Mouse (Mus musculus) midbrain, embryonic 12.5 days (tissue): Measurements from ENCODE around the gene Tfb1m. TPM values are rescaled to one million over a fixed set of nuclear protein-coding genes. Genes with fewer than 3 reads are reported as not detected.

ENCODE experiments used
- ATAC-seq: fragments of 200-750 bp; cut with Nextera tagmentation; 2 replicates; pipeline ENCODE4 v1.8.0; 2017; ENCODE audit warnings: low read depth, moderate TSS enrichment, moderate library complexity; ENCODE audit not compliant: low FRiP score
- H3K27ac ChIP-seq: fragments of 300-500 bp; sonication (generic); replicated peaks from 2 replicates; pipeline ENCODE4 v1.5.1; 2016; ENCODE audit warnings: mild to moderate bottlenecking
- H3K27me3 ChIP-seq: fragments of 300-500 bp; sonication (generic); 2 replicates; pipeline ENCODE4 v1.6.1; 2016; ENCODE audit warnings: mild to moderate bottlenecking
- H3K36me3 ChIP-seq: fragments of 300-500 bp; sonication (generic); 2 replicates; pipeline ENCODE4 v1.6.1; 2016
- H3K4me1 ChIP-seq: fragments of 300-500 bp; sonication (generic); 2 replicates; pipeline ENCODE4 v1.6.1; 2016
- H3K4me2 ChIP-seq: fragments of 300-500 bp; sonication (generic); replicated peaks from 2 replicates; pipeline ENCODE4 v1.6.1; 2016; ENCODE audit warnings: mild to moderate bottlenecking, moderate library complexity
- H3K4me3 ChIP-seq: fragments of 300-500 bp; sonication (generic); 2 replicates; pipeline ENCODE4 v1.5.1; 2016; ENCODE audit warnings: mild to moderate bottlenecking
- H3K9ac ChIP-seq: fragments of 300-500 bp; sonication (generic); replicated peaks from 2 replicates; pipeline ENCODE4 v1.6.1; 2016; ENCODE audit warnings: mild to moderate bottlenecking, moderate library complexity
- H3K9me3 ChIP-seq: fragments of 300-500 bp; sonication (generic); 2 replicates; pipeline ENCODE4 v1.6.1; 2016; ENCODE audit warnings: mild to moderate bottlenecking
- WGBS: fragments of 180-500 bp; shearing (Covaris S2); methylation state at CpG from one replicate; pipeline ENCODE4 v1.1.7; 2016; 5-methylcytosine and 5-hydroxymethylcytosine counted together
- polyA plus RNA-seq: library from polyadenylated mRNA; unstranded; fragments of >200 nt; fragmentation: Nextera tagmentation; extraction: Ambion mirVana; gene quantifications from 2 replicates; pipeline ENCODE4 v1.2.1, GENCODE M21; 2016

Gene Tfb1m
- polyA plus RNA-seq, 1 experiment from 2014 or later: 16.3 TPM

- Histone ChIP-seq H3K4me3 (no peak overlapping the region), H3K4me1 (no peaks in the 10 kb centered on the region), H3K4me2 (no peak overlapping the region), H3K27ac (no peak overlapping the region), H3K9me3 (no peaks in the 10 kb centered on the region), H3K9ac (no peak overlapping the region), H3K27me3 (no peaks in the 10 kb centered on the region), H3K36me3 (no peaks in the 10 kb centered on the region)
- 61% methylated on average over 1 of the region's 1 CpGs for WGBS
- no peak for ATAC-seq
These were observed 51.9 kb downstream of the Tfb1m start for GRCm38 (mm10) chr17:3505711-3506110.

DNA sequence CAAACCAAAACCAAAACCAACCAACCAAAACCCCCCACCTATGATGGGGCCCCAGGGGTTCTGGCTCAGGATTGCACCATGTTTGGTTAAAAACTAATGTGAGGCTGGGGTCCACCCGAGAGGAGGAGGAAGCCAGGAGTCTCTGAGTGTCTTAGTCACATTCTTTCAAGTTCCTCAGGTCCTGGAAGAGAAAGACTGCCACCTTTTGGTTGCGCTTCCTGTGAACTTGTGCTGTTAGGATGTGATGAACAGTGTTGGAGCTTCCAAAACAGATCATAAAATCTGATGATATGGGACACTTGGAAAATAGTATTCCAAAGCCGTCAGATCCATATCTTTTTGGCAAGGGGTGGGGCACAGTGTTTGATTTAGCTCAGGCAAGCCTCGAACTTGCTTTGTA, 56.6 kb downstream of the Tfb1m start:
- ATAC-seq: no peak
- H3K27me3 ChIP-seq: no peaks in the 10 kb centered on the region
- H3K4me2 ChIP-seq: no peak overlapping the region
- H3K4me3 ChIP-seq: no peak overlapping the region
- no peaks in the 10 kb centered on the region for H3K9me3 ChIP-seq
- no peak overlapping the region for H3K27ac ChIP-seq
- no peak overlapping the region for H3K9ac ChIP-seq
- H3K36me3 ChIP-seq: no peaks in the 10 kb centered on the region
- 82% methylated on average over 4 of the region's 4 CpGs for WGBS
- no peaks in the 10 kb centered on the region for H3K4me1 ChIP-seq

GRCm38 (mm10) chr17:3500076-3500475, 57.5 kb downstream of the Tfb1m start:
- Histone ChIP-seq H3K9me3 (no peaks in the 10 kb centered on the region), H3K4me3 (no peak overlapping the region), H3K27ac (no peak overlapping the region), H3K27me3 (no peaks in the 10 kb centered on the region), H3K4me1 (no peaks in the 10 kb centered on the region), H3K36me3 (no peaks in the 10 kb centered on the region), H3K4me2 (no peak overlapping the region), H3K9ac (no peak overlapping the region)
- ATAC-seq: no peak
- 94% methylated on average over 6 of the region's 6 CpGs for WGBS

DNA sequence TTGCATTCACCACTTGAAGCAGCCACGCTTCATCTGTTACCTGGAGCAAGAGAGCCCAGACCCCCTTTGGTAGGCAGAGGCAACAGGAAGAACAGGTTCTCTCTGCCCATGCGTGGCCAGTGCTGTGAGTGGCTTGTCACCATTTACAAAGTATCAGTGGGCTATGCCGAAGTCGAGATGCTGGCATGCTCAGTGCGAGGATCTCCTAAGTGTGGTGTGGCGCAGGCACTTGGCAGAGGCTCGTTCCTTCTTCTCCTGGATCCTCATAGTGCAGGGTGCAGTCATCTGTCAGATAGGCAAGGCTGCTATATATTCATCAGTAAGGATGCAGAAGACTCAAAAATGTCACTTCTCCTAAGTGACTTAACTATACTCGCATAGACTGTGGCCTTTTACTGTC, 58.1 kb downstream of the Tfb1m start:
- 96% methylated on average over 8 of the region's 8 CpGs for WGBS
- Histone ChIP-seq H3K4me1 (no peaks in the 10 kb centered on the region), H3K27ac (no peak overlapping the region), H3K27me3 (no peaks in the 10 kb centered on the region), H3K4me2 (no peak overlapping the region), H3K4me3 (no peak overlapping the region), H3K36me3 (no peaks in the 10 kb centered on the region), H3K9ac (no peak overlapping the region), H3K9me3 (no peaks in the 10 kb centered on the region)
- no peak for ATAC-seq

GRCm38 (mm10) chr17:3498580-3498979, 59.0 kb downstream of the Tfb1m start:
- Histone ChIP-seq H3K9me3 (no peaks in the 10 kb centered on the region), H3K27me3 (no peaks in the 10 kb centered on the region), H3K4me2 (no peak overlapping the region), H3K27ac (no peak overlapping the region), H3K4me1 (no peaks in the 10 kb centered on the region), H3K4me3 (no peak overlapping the region), H3K9ac (no peak overlapping the region), H3K36me3 (no peaks in the 10 kb centered on the region)
- no peak for ATAC-seq
- 94% methylated on average over 3 of the region's 3 CpGs for WGBS

DNA sequence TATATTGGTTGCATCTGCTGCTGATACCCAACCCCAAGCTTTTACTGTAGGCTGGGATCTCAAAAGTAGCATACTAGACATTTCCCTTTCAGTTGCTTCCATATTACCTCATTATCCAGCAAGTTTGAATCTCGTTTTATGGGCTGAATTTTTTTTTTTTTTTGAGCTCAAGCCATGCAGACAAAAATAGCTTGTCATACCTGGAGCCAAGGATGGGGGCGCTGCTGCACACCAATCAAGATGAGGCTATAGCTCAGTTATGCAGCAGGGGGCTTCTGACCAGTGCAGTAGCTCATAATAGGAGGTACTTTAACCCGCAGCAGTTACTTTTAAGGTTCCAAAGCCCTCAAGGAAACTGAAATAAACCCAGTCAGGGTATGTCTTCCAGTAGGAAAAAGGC, 59.5 kb downstream of the Tfb1m start:
- H3K4me1 ChIP-seq: no peaks in the 10 kb centered on the region
- no peak overlapping the region for H3K27ac ChIP-seq
- H3K9me3 ChIP-seq: no peaks in the 10 kb centered on the region
- 29% methylated on average over 3 of the region's 3 CpGs for WGBS
- ATAC-seq: no peak
- no peaks in the 10 kb centered on the region for H3K36me3 ChIP-seq
- H3K4me2 ChIP-seq: no peak overlapping the region
- H3K4me3 ChIP-seq: no peak overlapping the region
- no peaks in the 10 kb centered on the region for H3K27me3 ChIP-seq
- H3K9ac ChIP-seq: no peak overlapping the region

GRCm38 (mm10) chr17:3496080-3496479, 61.5 kb downstream of the Tfb1m start:
- H3K36me3 ChIP-seq: no peaks in the 10 kb centered on the region
- 91% methylated on average over 3 of the region's 3 CpGs for WGBS
- H3K27me3 ChIP-seq: no peaks in the 10 kb centered on the region
- no peaks in the 10 kb centered on the region for H3K4me1 ChIP-seq
- H3K4me2 ChIP-seq: no peak overlapping the region
- H3K9me3 ChIP-seq: no peaks in the 10 kb centered on the region
- H3K4me3 ChIP-seq: no peak overlapping the region
- no peak overlapping the region for H3K9ac ChIP-seq
- no peak overlapping the region for H3K27ac ChIP-seq
- ATAC-seq: no peak

DNA sequence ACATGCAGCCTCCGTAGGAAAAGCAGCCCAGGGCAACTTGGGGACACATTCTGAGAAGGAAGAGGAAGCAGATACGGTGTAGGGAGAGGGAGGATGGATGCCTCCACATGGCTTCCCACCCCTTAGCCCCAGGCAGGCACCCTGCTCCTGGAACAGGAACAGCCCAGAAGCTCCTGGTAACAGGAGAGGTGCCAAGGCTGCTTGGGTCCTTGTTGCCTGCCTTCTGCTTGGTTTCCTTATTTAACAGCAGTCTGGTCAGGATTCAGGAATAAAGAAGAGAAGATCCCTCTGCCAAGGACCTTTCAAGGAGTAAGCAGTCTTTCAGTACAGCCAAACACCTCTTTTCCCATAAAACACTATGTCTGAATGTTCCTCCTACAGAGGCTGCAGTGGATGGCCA, 62.0 kb downstream of the Tfb1m start:
- Histone ChIP-seq H3K4me2 (no peak overlapping the region), H3K4me1 (no peaks in the 10 kb centered on the region), H3K36me3 (no peaks in the 10 kb centered on the region), H3K9ac (no peak overlapping the region), H3K27ac (no peak overlapping the region), H3K27me3 (no peaks in the 10 kb centered on the region), H3K9me3 (no peaks in the 10 kb centered on the region), H3K4me3 (no peak overlapping the region)
- 77% methylated on average over 2 of the region's 2 CpGs for WGBS
- no peak for ATAC-seq

DNA sequence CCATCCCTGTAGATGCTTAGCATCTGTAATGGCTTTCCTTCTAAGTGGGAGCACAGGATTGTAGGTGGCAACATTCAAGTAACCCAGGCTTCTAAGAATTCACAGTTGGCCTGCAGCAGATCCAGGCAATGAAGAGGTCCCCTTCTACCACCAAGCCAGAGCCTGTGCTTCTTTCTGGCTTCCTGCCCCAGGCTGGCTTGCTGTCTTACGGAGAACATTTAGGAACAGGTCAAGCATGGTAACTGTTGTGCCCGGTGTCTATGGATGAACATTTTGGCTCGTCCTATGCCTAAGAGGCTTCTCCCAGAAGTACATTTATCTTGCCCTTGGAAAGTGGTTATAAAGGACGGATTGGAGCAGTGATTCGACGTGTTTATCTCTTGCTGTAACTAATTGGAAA, 65.9 kb downstream of the Tfb1m start:
- Histone ChIP-seq H3K9me3 (no peaks in the 10 kb centered on the region), H3K4me1 (no peaks in the 10 kb centered on the region; the same call in 1 of the 2 replicates), H3K27ac (no peak overlapping the region), H3K36me3 (no peaks in the 10 kb centered on the region), H3K4me2 (no peak overlapping the region), H3K27me3 (no peaks in the 10 kb centered on the region), H3K9ac (no peak overlapping the region), H3K4me3 (no peak overlapping the region)
- 88% methylated on average over 6 of the region's 6 CpGs for WGBS
- no peak for ATAC-seq

- H3K4me3 ChIP-seq: no peak overlapping the region
- no peaks in the 10 kb centered on the region; the same call in 1 of the 2 replicates for H3K4me1 ChIP-seq
- WGBS: 75% methylated on average over 5 of the region's 5 CpGs
- no peak for ATAC-seq
- H3K9ac ChIP-seq: no peak overlapping the region
- H3K9me3 ChIP-seq: no peaks in the 10 kb centered on the region
- no peaks in the 10 kb centered on the region for H3K27me3 ChIP-seq
- no peak overlapping the region for H3K4me2 ChIP-seq
- H3K36me3 ChIP-seq: no peaks in the 10 kb centered on the region
- H3K27ac ChIP-seq: no peak overlapping the region
These were observed 66.5 kb downstream of the Tfb1m start for GRCm38 (mm10) chr17:3491065-3491464.

- ATAC-seq: no peak
- Histone ChIP-seq H3K27me3 (no peaks in the 10 kb centered on the region), H3K9me3 (no peaks in the 10 kb centered on the region), H3K27ac (no peak overlapping the region), H3K4me2 (no peak overlapping the region), H3K4me3 (no peak overlapping the region), H3K36me3 (no peaks in the 10 kb centered on the region), H3K4me1 (no peaks in the 10 kb centered on the region; the same call in 1 of the 2 replicates), H3K9ac (no peak overlapping the region)
- WGBS: 82% methylated on average over 11 of the region's 11 CpGs
These were observed 67.2 kb downstream of the Tfb1m start for GRCm38 (mm10) chr17:3490216-3490895.

DNA sequence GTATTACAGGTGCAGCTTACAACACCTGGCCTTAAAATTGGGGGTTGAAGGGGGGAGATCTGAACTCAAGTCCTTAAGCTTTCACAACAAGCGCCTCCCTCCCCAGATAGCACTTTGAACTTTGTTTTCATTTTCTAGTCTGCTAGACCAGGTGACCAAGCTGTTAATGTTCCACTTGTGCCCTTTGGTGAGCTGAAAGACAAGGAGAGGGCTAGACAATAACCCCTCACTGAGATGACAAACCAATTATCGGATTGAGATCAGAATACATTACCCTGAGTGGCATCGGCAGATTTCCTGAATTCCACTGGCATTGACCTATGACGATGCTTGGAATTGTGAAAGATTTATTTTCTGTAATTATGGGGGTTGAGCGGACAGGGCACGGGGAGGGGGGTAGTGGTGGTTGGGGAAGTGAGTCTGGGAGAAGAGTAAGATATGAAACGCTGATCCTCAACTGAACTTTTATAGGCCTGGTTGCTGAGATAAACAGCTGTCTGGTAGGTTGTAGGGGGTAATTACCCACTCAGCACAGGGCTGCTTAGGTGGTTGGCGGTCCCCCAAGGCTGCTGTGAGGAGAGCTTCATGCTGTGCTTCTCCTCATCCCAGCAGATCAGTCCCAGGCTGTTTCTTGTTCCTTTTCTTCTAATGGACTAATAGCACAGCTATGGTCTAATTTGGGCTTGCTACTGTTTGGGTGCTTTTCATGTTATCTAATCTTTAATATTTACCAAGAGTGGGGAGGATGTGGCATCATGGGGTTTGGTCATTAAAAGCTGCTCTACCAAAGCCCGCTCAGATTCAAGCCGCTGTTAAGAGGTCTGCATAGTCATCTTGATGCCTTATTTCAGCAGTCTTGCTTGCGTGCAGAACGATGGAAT, 69.6 kb downstream of the Tfb1m start:
- WGBS: 80% methylated on average over 12 of the region's 12 CpGs
- ATAC-seq: no peak
- no peaks in the 10 kb centered on the region; the same call in 1 of the 2 replicates for H3K4me1 ChIP-seq

More for the DNA sequence above, 69.6 kb downstream of the Tfb1m start:
- H3K4me3 ChIP-seq: no peak overlapping the region
- H3K27me3 ChIP-seq: no peaks in the 10 kb centered on the region
- H3K4me2 ChIP-seq: no peak overlapping the region
- H3K9me3 ChIP-seq: no peaks in the 10 kb centered on the region
- H3K27ac ChIP-seq: no peak overlapping the region
- no peak overlapping the region for H3K9ac ChIP-seq
- no peaks in the 10 kb centered on the region for H3K36me3 ChIP-seq
